Mouse (Mus musculus) bone marrow, adult 2 months (tissue): ENCODE data around the gene Olfr65.

Experiments
- CTCF ChIP-seq: fragments of 200-500 bp; IDR thresholded peaks from 2 replicates; pipeline ENCODE4 v1.5.1; 2011; ENCODE audit warnings: low read length, control low read depth; ENCODE audit not compliant: control insufficient read depth, insufficient read depth
- POLR2A ChIP-seq: fragments of 200-500 bp; IDR thresholded peaks from 2 replicates; pipeline ENCODE4 v1.6.1; 2011; ENCODE audit warnings: low read depth, mild to moderate bottlenecking, control low read depth, low read length, borderline replicate concordance; ENCODE audit not compliant: control insufficient read depth

GRCm38 (mm10) chr7:103861531-103861930 lies 41.8 kb upstream of the Olfr65 start:
- no peak for TF ChIP-seq CTCF
- no peak for TF ChIP-seq POLR2A
